Mouse (Mus musculus) spleen, postnatal 14 days (tissue): ENCODE measurements around the gene Tex33.
"Not testable (repeated sequence)": the region's sequence is repeated elsewhere in the genome, so short reads cannot be mapped to it uniquely, and the experiment has no call there.

Experiments
- DNase-seq, 2 experiments: peaks; one replicate each; pipeline ENCODE4 v3.0.0; 2021 to 2022; ENCODE audit warnings: low spot score in 2 of 2

Gene Tex33

DNA sequence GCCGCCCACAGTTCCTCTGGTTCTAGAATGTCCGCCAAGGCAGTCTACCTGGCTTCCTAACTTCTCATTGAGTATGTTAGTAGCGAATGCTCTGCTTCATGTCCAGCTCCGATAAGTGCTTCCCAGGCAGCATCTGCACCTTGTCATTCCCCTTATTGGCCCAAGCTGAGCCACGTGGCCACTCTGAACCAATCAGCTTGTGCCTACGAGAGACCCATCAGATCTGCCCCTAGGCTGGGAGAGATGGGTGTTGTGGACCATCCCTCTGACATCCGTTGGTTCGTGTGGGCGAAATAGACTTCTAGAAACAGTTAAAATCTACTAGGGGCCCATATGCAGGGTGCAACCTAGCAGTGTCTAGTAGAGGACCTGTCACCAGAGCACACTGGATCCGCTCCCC, 17.9 kb downstream of the Tex33 start:
- no peak for DNase-seq

DNA sequence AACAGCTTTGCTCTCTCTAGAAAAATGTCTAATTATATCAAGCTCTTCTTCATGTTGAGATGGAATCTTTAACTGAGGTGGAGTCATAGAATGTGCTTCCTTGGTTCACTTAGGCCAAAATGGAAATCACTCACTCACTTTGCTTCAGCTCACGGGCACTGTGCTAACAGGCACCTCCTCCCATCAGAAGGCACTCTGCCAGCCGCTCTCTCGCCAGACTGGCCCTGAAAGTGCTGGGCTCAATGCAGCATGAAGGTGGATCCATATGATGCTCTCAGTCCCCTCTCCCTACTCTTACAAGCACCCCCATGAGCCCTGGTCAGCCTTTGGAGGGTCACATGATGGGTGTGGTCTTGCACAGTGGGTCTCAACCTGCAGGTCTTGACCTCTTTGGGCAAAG, 21.5 kb downstream of the Tex33 start:
- DNase-seq, result no peak

DNA sequence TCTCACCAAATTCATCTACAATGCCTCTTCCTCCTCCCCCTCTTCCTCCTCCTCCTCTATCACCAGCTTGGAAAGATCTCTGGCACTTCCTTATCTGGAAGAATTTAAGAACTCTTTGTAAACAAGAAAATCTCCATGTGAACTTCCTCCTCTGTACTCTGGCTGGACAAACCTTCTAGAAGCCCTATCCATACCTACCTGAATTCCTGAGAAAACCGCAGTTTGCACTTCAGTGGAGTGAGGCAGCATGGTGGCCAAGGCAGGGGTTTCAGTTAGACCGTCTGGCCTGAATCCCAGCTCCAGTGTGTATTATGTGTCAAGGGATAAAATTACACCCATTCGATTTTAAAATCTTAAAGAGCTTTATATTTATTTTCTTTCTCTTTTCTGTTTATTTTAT, 22.9 kb downstream of the Tex33 start:
- DNase-seq, result no peak

DNA sequence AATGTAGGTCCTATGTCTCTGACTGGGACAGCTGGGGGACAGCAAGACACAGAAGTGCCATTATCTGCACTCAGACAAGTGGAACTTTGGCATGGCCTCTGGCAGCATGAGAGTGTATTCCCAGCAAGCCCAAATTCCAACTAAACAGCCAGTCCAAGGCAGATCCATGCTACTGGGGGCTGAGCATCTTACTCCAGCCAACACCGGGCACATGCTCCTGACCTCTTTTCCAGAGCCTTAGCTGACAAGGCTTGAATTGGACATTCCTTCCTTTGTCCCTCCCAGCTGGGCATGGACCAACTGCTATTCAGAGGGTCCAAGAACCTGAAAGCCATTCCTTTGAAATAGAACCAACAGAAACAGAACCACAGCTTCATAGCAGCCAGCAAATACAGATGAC, 26.1 kb downstream of the Tex33 start:
- DNase-seq, result no peak

DNA sequence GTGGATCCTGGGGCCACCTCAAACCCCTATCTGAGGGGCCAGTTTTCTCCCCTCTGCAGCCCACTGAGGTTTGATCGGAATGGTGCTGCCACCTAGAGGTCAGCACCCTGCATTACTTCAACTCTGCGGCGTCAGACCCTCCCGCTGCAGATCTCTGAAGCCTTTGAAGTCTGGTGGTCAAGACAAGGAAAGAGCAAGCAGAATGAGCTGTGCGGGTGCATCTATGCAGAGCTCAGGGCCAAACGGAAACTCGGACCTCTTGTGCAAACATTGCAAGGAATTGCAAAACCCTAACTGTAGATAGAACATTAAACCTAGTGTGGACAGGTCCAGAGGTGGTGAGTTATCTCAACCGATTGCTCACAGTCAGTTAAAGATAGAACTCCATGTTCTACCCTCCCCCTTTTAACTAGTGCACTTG, 26.8 kb downstream of the Tex33 start:
- DNase-seq, result peak; percentile 15 to 43

DNA sequence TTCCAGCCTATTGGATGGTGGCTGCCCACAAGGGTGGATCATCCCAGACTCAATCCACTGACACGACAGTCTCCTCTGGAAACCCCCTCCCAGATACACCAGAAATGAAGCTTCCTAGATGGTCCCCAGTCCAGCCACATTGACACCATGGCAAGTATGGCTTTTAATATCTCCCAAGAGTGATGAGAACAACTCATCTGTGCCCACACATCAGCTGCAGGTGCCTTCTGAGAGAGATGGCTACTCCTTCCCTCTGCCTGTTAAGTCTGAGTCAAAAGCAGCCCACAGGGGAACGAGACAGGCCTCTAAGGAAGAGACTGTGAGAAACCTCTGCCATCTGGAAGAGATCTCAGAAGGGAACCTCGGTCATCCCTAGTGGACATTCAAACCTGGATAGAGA, 27.9 kb downstream of the Tex33 start:
- no peak for DNase-seq

DNA sequence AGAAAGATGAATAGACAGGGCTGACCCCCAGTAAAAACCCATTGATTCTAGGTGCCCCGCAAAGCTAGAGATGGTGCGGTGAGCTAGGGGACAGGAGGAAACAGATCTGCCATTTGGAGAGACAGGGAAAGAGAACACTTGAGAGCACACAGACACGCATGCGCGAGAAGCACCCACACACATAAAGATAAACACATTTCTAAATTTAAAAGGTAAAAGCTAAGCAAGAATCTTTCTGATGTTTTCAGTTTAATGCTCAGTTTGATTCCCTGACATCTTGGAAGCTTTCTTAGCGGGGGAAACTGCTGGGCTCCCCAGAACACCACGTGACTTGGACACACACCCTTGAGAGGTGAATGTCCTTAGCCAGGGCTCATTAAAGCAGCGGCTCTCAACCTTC, 28.8 kb downstream of the Tex33 start:
- DNase-seq, result no peak

DNA sequence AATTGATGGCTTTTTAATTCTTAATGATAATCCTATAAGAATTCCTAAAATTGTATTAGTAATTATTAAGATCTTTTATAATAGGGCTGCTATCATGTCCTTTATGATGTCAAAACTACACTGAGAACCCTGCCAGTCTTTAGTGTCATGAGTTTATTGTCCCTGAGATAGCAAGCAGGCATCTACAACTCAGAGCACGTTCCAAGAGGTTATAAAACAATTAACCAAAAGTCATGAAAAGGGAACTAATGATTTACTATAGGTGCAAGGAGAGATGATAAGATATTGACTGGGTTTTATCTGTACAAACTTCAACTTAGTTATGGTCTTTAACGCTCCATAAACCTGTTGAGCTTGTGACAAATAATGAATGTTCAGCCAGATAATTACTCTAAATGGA, 29.8 kb downstream of the Tex33 start:
- DNase-seq, result no peak

DNA sequence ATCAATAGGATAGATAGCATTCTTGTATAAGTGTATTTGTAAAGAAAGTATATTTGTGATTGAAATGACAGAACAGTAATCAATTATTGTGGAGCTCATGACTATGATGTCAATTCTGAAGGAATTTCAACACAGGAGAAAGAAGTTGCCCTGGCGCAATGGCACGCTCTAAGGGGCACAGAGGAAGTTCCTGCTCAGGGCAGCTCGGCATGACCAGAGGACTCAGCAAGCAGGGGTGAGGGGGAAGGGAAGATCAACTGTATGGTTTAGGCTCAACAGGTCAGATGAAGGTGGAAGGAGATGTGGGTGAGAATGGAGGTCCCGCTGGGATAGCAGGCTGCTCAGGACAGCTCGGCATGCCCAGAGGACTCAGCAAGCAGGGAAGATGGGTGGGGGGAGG, 40.2 kb downstream of the Tex33 start:
- DNase-seq, result no peak

DNA sequence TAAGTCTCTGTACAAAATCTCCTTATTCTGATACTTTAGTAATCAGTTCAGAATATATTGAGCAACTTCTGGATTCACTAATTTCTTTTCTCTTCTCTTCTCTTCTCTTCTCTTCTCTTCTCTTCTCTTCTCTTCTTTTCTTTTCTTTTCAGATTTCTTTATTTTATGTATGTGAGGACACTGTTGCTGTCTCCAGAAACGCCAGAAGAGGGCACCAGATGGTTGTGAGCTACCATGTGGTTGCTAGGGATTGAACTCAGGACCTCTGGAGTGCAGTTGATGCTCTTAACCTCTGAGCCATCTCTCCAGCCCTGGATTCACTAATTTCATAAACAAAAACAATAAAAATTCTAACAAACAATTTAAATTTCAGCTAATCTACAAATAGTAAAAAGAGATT, 40.8 kb downstream of the Tex33 start:
- DNase-seq, result peak in 1 of 2 experiments; percentile 28

DNA sequence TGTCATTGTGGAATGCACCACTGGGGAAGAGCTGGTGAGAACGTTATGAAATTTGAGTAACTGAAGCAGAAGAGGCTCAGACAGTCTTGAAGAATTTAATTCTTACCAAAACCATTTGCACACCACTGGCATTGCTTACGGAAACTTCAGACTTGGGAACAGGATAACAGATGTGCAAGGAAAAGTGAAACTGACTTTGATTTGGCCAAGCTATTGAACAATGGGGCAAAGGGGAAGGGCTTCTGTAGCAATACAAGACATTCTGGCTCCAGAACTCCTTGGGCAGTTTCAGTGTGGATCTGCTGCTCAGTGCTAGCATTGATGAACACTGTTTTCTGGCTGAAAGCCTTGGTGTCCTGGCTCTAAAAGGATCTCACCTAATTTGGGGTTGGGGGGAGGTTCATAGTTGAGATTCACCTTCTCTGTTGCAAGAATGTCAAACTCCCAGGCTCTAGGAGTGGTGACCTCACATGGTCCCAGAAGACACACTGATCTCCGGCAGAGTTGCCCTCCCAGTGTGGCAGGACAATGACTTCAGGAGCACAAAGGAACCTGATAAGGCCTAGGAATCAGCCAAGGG, 44.0 kb downstream of the Tex33 start:
- no peak for DNase-seq

DNA sequence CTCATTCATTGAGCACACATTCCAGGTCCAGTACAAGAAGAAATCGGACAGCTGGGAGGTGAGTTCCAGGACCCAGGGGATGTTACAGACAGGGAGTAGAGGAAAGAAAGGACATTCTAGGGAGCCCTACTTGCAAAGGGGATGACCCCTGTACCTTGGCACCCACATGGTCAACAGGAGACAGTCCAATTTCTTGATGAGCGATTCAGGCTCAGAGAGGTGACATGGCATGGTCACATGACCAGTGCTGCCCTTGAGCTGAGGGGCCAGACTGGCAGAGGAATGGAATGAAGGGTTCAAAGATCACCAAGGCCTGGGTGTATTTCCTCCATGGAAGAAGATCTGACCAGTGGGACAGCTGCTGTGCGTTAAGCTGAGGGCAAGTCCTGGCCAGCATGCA, 51.1 kb downstream of the Tex33 start:
- no peak for DNase-seq

DNA sequence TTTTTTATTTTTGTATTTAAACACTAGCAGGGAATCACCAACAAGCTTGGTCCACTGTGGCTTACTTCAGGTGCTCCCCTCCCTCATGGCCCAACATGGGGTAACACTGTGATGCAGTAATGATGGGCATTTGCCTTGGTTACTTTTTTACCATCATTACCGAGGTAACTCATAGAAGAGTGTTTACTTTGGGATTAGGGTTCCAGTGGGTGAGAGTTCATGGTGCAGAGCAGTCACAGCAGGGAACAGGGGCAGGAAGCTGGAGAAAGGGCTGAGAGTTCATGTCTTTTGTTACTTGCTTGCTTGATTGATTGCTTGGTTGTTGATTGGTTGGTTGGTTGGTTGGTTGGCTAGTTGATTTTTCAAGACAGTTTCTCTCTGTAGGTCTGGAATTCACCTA, 52.0 kb downstream of the Tex33 start:
- DNase-seq, result no peak

DNA sequence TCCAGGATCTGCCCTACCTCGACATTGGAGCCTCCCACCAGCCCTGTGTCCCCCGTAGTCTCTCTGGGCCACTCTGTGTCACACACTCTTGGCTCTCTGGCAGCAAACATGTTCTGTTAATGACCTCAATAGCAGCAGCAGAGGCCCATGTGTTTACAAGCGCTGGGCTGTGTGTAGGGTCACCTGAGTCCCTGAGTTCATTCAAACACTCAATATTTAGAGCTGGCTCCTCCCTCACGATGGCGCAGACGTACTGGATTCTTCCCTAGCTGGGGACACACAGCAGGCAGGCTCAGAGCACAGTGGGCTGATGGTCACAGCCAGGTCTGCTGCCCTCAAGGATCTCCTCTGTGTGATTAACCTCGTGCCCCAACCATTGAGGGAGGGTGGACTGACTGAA, 54.8 kb downstream of the Tex33 start:
- not testable (repeated sequence) for DNase-seq

DNA sequence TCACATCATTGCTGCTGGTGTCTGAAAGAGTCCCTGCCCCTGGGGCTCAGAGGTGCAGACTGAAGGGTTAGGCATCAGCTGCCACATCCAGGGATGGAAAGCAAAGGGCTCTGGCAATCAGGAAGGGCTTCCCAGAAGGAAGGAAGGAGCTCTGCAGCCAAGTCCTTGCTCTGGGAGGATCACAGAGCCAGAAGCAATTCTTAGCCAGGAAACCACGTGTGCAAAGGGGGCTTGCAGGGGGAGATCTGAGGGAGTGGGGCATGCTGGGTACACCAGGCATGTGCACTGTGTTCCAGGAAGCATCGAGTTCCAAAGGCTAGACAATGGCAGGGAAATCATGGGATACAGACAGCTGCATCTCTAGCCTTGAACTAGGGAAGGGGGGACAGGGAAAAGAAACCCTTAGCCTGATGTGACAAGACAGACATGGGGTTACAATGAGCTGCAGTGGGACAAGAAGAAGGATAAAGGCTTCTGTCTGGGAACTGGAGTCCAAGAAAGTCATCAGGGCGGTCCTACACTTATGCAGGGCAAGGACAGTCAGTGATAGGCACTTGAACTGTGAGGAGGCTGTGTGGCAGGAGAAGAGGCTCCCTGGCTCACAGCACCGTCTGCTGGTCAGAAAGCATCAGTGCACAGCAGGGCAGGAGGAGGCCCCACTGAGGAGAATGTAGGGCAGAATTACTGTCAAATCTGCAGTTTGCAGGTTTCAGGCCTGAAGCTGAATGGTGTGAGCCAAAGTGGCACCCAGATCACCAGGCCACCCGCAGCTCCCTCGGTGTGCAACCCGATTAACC, 55.9 kb downstream of the Tex33 start:
- DNase-seq, result peak; percentile 23 to 52

DNA sequence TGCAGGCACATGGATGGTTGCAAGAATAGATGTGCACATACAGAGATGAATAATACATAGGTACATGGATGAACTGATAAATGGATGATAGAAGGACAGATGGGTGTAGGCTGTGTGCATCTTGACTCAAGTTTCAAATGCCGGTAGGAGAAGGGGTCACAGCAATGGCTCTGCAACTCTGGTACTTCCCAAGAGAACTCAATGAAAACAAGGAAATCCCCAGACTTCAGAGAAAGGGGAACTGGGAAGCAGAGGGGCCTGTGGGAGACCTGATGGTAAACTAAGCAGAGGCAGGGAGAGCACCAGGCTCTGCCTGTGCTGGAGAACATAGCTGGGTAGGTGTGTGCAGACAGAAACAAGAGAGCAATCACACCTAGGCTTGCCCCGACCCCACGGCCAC, 61.3 kb downstream of the Tex33 start:
- DNase-seq, result no peak

DNA sequence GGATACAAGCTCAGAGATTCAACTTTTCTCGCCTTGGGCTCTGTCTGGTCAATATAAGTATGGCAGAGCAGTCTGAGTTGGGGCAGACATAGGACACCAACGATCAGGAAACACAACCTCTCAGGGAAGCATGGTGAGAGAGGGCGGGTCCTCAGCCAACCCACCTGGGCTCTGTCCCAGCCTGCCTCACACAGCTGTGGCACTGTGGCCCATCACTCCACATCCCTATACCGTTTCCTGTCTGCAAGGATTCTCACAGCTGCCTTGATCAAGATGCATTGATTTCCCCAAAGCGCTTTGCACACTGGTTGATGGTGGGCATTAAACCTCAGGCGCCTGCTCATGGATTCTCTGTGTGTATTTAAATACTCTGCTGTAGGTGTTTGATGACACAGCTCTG, 62.7 kb downstream of the Tex33 start:
- no peak for DNase-seq

DNA sequence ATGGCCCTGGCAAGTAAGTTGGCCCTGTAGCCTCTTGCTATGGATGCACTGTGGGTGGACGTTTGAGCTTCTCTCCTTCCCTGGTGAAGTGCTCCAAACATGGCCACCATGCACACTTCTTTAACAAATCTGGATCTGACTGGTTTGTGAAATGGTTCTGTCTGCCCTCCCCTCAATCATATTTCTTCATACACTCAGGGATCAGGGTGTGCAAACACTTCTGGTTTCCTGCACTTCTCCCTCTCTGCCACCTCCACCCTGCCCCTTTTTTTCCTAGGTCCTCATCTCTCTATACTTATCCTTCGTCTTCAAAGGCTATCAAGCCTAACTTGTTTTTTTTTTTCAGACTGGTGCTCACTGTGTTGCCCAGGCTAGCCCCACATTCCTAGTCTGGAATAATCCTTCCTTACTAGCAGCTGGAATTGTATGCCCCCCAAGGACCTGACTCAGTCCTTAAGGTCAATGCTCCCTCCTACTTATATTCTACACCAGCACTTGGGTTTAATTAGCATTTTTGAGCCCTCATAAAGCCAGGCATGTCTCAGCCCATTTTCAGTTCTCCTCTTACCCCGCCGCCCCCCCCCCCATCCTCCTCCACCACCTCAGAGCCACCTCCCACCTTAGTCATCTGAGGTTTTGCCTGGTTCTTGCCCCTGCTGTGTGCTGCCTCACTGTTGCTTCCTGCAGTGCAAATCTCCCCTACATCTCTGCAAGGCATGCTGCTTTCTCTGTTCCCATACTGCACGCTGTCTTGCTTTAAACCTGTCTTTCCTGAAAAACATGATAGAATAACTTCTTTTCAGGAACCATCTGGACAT, 64.0 kb downstream of the Tex33 start:
- DNase-seq, result no peak

DNA sequence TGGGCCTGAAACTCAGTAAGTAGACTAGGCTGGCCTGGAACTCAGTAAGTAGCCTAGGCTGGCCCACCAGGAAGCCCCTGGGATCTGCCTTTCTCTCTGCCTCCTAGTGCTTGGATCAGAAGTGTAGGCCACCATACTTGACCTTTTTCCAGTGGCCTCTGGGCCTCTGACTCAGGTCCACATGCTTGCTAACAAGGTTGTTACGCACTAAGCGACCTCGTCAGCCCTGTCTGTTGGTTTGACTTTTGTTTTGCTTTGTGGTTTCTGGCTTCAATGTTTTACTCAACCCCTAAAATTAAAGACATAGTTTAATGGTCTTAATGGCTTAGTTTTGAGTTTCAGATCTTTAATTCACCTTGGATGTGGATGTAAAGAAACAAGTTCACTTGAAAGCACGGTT, 65.0 kb downstream of the Tex33 start:
- no peak for DNase-seq

DNA sequence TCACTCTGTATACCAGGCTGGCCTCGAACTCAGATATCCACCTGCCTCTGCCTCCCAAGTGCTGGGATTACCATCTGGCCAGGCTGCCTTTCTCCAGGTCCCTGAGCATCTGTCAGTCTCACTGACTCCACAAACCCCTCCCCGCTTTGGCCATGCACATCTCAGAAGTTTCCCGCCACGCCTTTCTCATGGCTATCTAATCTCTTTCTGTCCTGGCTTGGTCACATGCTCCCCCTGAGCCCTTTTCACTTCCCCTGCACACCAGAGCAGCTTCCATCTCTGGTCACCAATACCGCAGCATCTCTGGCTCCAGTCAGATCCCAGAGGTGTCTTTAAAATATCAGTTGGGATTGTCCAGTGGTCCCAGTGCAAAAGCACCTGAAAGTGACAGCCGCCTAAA, 65.7 kb downstream of the Tex33 start:
- DNase-seq, result not testable (repeated sequence)

DNA sequence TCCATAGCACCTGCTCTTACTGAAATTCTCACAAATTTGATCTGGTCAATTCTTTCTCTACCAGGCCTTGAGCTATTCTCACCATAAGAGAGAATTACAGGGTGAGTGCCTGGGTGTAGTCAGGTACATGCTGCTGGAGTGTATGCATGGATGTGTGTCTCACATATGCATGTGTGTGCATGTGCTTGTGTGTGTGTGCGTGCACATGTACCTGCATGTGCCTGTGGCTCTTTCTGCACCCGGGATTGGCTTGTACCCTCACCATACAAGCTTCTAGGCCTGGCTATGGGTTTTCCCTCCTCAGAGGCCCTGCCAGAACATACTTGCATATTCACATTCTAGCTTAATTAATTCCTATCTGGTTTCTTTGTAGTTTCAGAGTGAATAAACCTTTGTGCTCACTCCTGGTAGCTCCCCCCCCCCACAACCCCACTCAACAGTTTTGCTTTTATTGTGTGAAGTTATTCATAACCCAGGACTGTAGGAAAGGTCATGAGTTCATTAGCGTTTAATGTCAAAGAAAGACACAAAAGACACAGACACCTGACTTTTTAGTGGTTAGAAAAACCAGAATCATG, 67.1 kb downstream of the Tex33 start:
- no peak for DNase-seq
